Mouse (Mus musculus): ENCODE results near the gene Map2k7. TPM values are rescaled to one million over a fixed set of nuclear protein-coding genes. Genes with fewer than 3 reads are reported as not detected.
A peak's percentile ranks its signal among the peaks of the same experiment; 100 is the strongest.

Gene Map2k7
- polyA plus RNA-seq (2015; fragmentation: Nextera tagmentation; extraction: Ambion mirVana), result 26.9 and 30.6 TPM in 2 replicates

GRCm38 (mm10) chr8:4238434-4239192 is at the start of gene Map2k7, which contains the start of gene Gm49320:
Gene Map2k7 (plus strand): TSS chr8:4238740.
Gene Gm49320 (plus strand): TSS chr8:4238865.
- no peaks in the 10 kb centered on the region for H3K27me3 ChIP-seq (replicated peaks)
- ATAC-seq (ENCODE audit: low FRiP score), result peak; percentile 93
- H3K9me3 ChIP-seq (replicated peaks), result no peaks in the 10 kb centered on the region

GRCm38 (mm10) chr8:4189031-4189722 is 49.4 kb upstream of the Map2k7 start:
- no peak overlapping the region for H3K4me3 ChIP-seq (replicated peaks)
- H3K27ac ChIP-seq (replicated peaks), result no peak overlapping the region
- WGBS, result 23% methylated on average over 3 of the region's 3 CpGs
- peaks cover 14% of the 10 kb centered on the region for H3K4me1 ChIP-seq
- no peaks in the 10 kb centered on the region for H3K27me3 ChIP-seq (replicated peaks)
- no peaks in the 10 kb centered on the region for H3K9me3 ChIP-seq (replicated peaks)
- peaks cover 82% of the 10 kb centered on the region for H3K36me3 ChIP-seq
- no peak overlapping the region for H3K9ac ChIP-seq (replicated peaks)
- H3K4me2 ChIP-seq, result no peak overlapping the region
- ATAC-seq (ENCODE audit: low FRiP score), result no peak

More at GRCm38 (mm10) chr8:4238434-4239192, at the start of gene Map2k7, which contains the start of gene Gm49320:
- H3K4me2 ChIP-seq, result peak within 1 kb of the TSS; percentile 87
- under 1% methylated on average over 62 of the region's 71 CpGs for WGBS
- H3K27ac ChIP-seq (replicated peaks), result peak within 1 kb of the TSS; percentile 94
- H3K36me3 ChIP-seq, result peaks cover 20% of the 10 kb centered on the region
- peak within 1 kb of the TSS; percentile 77 for H3K4me3 ChIP-seq (replicated peaks)
- H3K4me1 ChIP-seq, result peaks cover 41% of the 10 kb centered on the region
- H3K9ac ChIP-seq (replicated peaks), result peak within 1 kb of the TSS; percentile 72

GRCm38 (mm10) chr8:4192305-4192704 is 46.2 kb upstream of the Map2k7 start:
- Histone ChIP-seq H3K4me2 (no peak overlapping the region), H3K36me3 (peaks cover 71% of the 10 kb centered on the region), H3K9me3 (replicated peaks) (no peaks in the 10 kb centered on the region)

GRCm38 (mm10) chr8:4192807-4193587 is 45.5 kb upstream of the Map2k7 start:
- Histone ChIP-seq H3K4me2 (no peak overlapping the region), H3K9ac (replicated peaks) (no peak overlapping the region), H3K4me1 (peaks cover 14% of the 10 kb centered on the region), H3K27me3 (replicated peaks) (no peaks in the 10 kb centered on the region), H3K4me3 (replicated peaks) (no peak overlapping the region), H3K27ac (replicated peaks) (peak overlapping the region; percentile 74), H3K9me3 (replicated peaks) (no peaks in the 10 kb centered on the region), H3K36me3 (peaks cover 68% of the 10 kb centered on the region)
- 4% methylated on average over 18 of the region's 18 CpGs for WGBS
- peak; percentile 70 for ATAC-seq (ENCODE audit: low FRiP score)

More at GRCm38 (mm10) chr8:4192305-4192704, 46.2 kb upstream of the Map2k7 start:
- Histone ChIP-seq H3K4me3 (replicated peaks) (no peak overlapping the region), H3K4me1 (peaks cover 14% of the 10 kb centered on the region), H3K27ac (replicated peaks) (peak overlapping the region; percentile 75), H3K27me3 (replicated peaks) (no peaks in the 10 kb centered on the region), H3K9ac (replicated peaks) (no peak overlapping the region)
- whole genome bisulfite sequencing, result 27% methylated on average over 5 of the region's 5 CpGs
- peak; percentile 54 for ATAC-seq (ENCODE audit: low FRiP score)

GRCm38 (mm10) chr8:4193588-4193894 is 45.0 kb upstream of the Map2k7 start:
- Histone ChIP-seq H3K4me2 (no peak overlapping the region), H3K9ac (replicated peaks) (no peak overlapping the region)
- no peak; the same call in 1 of the 2 replicates for ATAC-seq (ENCODE audit: low FRiP score)

GRCm38 (mm10) chr8:4201321-4201720 is 37.2 kb upstream of the Map2k7 start:
- Histone ChIP-seq H3K27me3 (replicated peaks) (peaks cover 24% of the 10 kb centered on the region), H3K4me3 (replicated peaks) (no peak overlapping the region), H3K9me3 (replicated peaks) (no peaks in the 10 kb centered on the region), H3K27ac (replicated peaks) (no peak overlapping the region), H3K4me2 (no peak overlapping the region), H3K9ac (replicated peaks) (no peak overlapping the region), H3K36me3 (peaks cover 74% of the 10 kb centered on the region), H3K4me1 (peaks cover 11% of the 10 kb centered on the region; the same call in 1 of the 2 replicates)
- no peak for ATAC-seq (ENCODE audit: low FRiP score)
- WGBS, result 64% methylated on average over 2 of the region's 2 CpGs

More at GRCm38 (mm10) chr8:4193588-4193894, 45.0 kb upstream of the Map2k7 start:
- H3K27ac ChIP-seq (replicated peaks), result peak overlapping the region; percentile 74
- peaks cover 14% of the 10 kb centered on the region for H3K4me1 ChIP-seq
- no peak overlapping the region for H3K4me3 ChIP-seq (replicated peaks)
- peaks cover 64% of the 10 kb centered on the region for H3K36me3 ChIP-seq
- H3K27me3 ChIP-seq (replicated peaks), result no peaks in the 10 kb centered on the region
- WGBS, result 48% methylated on average over 7 of the region's 7 CpGs
- H3K9me3 ChIP-seq (replicated peaks), result no peaks in the 10 kb centered on the region

- 18% methylated on average over 37 of the region's 38 CpGs for WGBS
- H3K27ac ChIP-seq (replicated peaks), result no peak overlapping the region
- no peak overlapping the region for H3K4me2 ChIP-seq
- H3K4me3 ChIP-seq (replicated peaks), result no peak overlapping the region
- peaks cover 24% of the 10 kb centered on the region for H3K27me3 ChIP-seq (replicated peaks)
- peaks cover 74% of the 10 kb centered on the region for H3K36me3 ChIP-seq
- H3K9me3 ChIP-seq (replicated peaks), result 0 out of 2 replicates have a peak, but pooled peaks cover 3% of the 10 kb centered on the region
- peaks cover 37% of the 10 kb centered on the region for H3K4me1 ChIP-seq
- no peak overlapping the region for H3K9ac ChIP-seq (replicated peaks)
- ATAC-seq (ENCODE audit: low FRiP score), result 0 out of 2 replicates have a peak, but pooled peaks have one; percentile 2
Observed at GRCm38 (mm10) chr8:4205246-4206123, 33.1 kb upstream of the Map2k7 start.

GRCm38 (mm10) chr8:4206182-4207015 is 32.1 kb upstream of the Map2k7 start:
- Histone ChIP-seq H3K27me3 (replicated peaks) (peaks cover 24% of the 10 kb centered on the region), H3K4me3 (replicated peaks) (no peak overlapping the region), H3K4me2 (no peak overlapping the region), H3K9me3 (replicated peaks) (0 out of 2 replicates have a peak, but pooled peaks cover 3% of the 10 kb centered on the region), H3K27ac (replicated peaks) (no peak overlapping the region), H3K4me1 (peaks cover 45% of the 10 kb centered on the region), H3K9ac (replicated peaks) (no peak overlapping the region), H3K36me3 (peaks cover 71% of the 10 kb centered on the region)
- ATAC-seq (ENCODE audit: low FRiP score), result peak; percentile 11; the same call in 1 of the 2 replicates
- 15% methylated on average over 44 of the region's 44 CpGs for WGBS

- no peak overlapping the region for H3K9ac ChIP-seq (replicated peaks)
- H3K4me1 ChIP-seq, result peaks cover 47% of the 10 kb centered on the region
- 73% methylated on average over 2 of the region's 2 CpGs for WGBS
- H3K4me3 ChIP-seq (replicated peaks), result no peak overlapping the region
- H3K36me3 ChIP-seq, result peaks cover 66% of the 10 kb centered on the region
- H3K27ac ChIP-seq (replicated peaks), result no peak overlapping the region
- no peak overlapping the region for H3K4me2 ChIP-seq
- H3K9me3 ChIP-seq (replicated peaks), result 0 out of 2 replicates have a peak, but pooled peaks cover 3% of the 10 kb centered on the region
- ATAC-seq (ENCODE audit: low FRiP score), result no peak
- peaks cover 24% of the 10 kb centered on the region for H3K27me3 ChIP-seq (replicated peaks)
Observed at GRCm38 (mm10) chr8:4207016-4207350, 31.6 kb upstream of the Map2k7 start.

GRCm38 (mm10) chr8:4211097-4211496 is 27.4 kb upstream of the Map2k7 start:
- WGBS, result 75% methylated on average over 6 of the region's 6 CpGs
- peaks cover 73% of the 10 kb centered on the region for H3K4me1 ChIP-seq

More at GRCm38 (mm10) chr8:4211097-4211496, 27.4 kb upstream of the Map2k7 start:
- H3K27ac ChIP-seq (replicated peaks), result peak overlapping the region; percentile 51; the same call in 1 of the 2 replicates
- H3K9me3 ChIP-seq (replicated peaks), result 0 out of 2 replicates have a peak, but pooled peaks cover 3% of the 10 kb centered on the region
- no peak overlapping the region; the same call in 1 of the 2 replicates for H3K4me2 ChIP-seq
- H3K4me3 ChIP-seq (replicated peaks), result no peak overlapping the region
- peaks cover under 1% of the 10 kb centered on the region; the same call in 1 of the 2 replicates for H3K27me3 ChIP-seq (replicated peaks)
- no peak overlapping the region for H3K9ac ChIP-seq (replicated peaks)
- no peak for ATAC-seq (ENCODE audit: low FRiP score)
- peaks cover 27% of the 10 kb centered on the region for H3K36me3 ChIP-seq

All from neural tube, embryonic 15.5 days (tissue).